Mouse (Mus musculus) forebrain, embryonic 11.5 days (tissue): Measurements from ENCODE around the gene Olfml2b. TPM values are rescaled to one million over a fixed set of nuclear protein-coding genes. Genes with fewer than 3 reads are reported as not detected.

Experiments used
- ATAC-seq: fragments of 200-750 bp; cut with Nextera tagmentation; replicated peaks from 2 replicates; pipeline ENCODE4 v1.8.0; 2017; ENCODE audit warnings: moderate TSS enrichment; ENCODE audit not compliant: low FRiP score
- DNase-seq: peaks from one replicate; pipeline ENCODE4 v3.0.0-alpha.2; 2017; ENCODE audit warnings: low spot score
- H3K27ac ChIP-seq: fragments of 300-500 bp; sonication (generic); 2 replicates; pipeline ENCODE4 v1.5.1; 2014; ENCODE audit warnings: low read depth, low read length
- H3K27me3 ChIP-seq: fragments of 300-500 bp; sonication (generic); 2 replicates; pipeline ENCODE4 v1.6.1; 2014; ENCODE audit warnings: mild to moderate bottlenecking, low read length, mixed read lengths; ENCODE audit not compliant: control insufficient read depth, insufficient read depth
- H3K36me3 ChIP-seq: fragments of 300-500 bp; sonication (generic); 2 replicates; pipeline ENCODE4 v1.6.1; 2014; ENCODE audit warnings: mild to moderate bottlenecking, low read length, moderate library complexity, mixed read lengths; ENCODE audit not compliant: control insufficient read depth, insufficient read depth
- H3K4me1 ChIP-seq: fragments of 300-500 bp; sonication (generic); replicated peaks from 2 replicates; pipeline ENCODE4 v1.6.1; 2014; ENCODE audit warnings: low read length, mixed read lengths; ENCODE audit not compliant: control insufficient read depth, insufficient read depth
- H3K4me2 ChIP-seq: fragments of 300-500 bp; sonication (generic); 2 replicates; pipeline ENCODE4 v1.6.1; 2014; ENCODE audit warnings: low read depth, mild to moderate bottlenecking, low read length, moderate library complexity, mixed read lengths; ENCODE audit not compliant: severe bottlenecking
- H3K4me3 ChIP-seq: fragments of 300-500 bp; sonication (generic); 2 replicates; pipeline ENCODE4 v1.5.1; 2014; ENCODE audit warnings: low read depth, low read length
- H3K9ac ChIP-seq: fragments of 300-500 bp; sonication (generic); 2 replicates; pipeline ENCODE4 v1.6.1; 2014; ENCODE audit warnings: low read length
- H3K9me3 ChIP-seq: fragments of 300-500 bp; sonication (generic); 2 replicates; pipeline ENCODE4 v1.6.1; 2016; ENCODE audit warnings: low read length, mixed read lengths; ENCODE audit not compliant: control insufficient read depth
- WGBS: fragments of 180-500 bp; shearing (Covaris S2); extraction: QIAGEN DNeasy Blood & Tissue Kit; methylation state at CpG from one replicate; pipeline ENCODE4 v1.1.7; 2014; 5-methylcytosine and 5-hydroxymethylcytosine counted together
- polyA plus RNA-seq: library from polyadenylated mRNA; unstranded; fragments of >200 nt; fragmentation: Nextera tagmentation; extraction: Ambion mirVana; gene quantifications from 2 replicates; pipeline ENCODE4 v1.2.1, GENCODE M21; 2014

Gene Olfml2b
- polyA plus RNA-seq, 1 experiment from 2014 or later: 4.4 TPM

DNA sequence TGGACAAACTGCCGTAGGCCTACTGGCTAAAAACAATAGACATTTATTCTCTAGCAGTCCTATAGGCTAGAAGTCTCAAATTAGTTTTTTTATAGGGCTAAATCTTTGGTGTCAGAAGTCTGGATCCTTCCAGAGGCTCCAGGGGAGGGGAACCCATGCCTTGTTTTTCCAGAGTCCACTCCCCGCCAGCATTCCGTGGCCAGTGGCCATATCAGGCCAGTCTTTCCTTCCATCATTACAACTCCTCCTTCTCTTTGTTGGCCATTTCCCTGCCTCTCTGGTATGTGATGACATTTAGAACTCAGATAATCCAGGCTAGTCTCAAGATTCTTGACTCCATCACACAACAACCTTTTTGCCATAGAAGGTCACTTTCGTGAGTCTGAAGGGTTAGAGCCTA is 33.3 kb downstream of the Olfml2b start:
- Histone ChIP-seq H3K27ac (no peak overlapping the region), H3K36me3 (no peaks in the 10 kb centered on the region), H3K27me3 (no peaks in the 10 kb centered on the region), H3K9me3 (no peaks in the 10 kb centered on the region), H3K9ac (no peak overlapping the region), H3K4me1 (no peaks in the 10 kb centered on the region), H3K4me2 (no peak overlapping the region), H3K4me3 (no peak overlapping the region)
- ATAC-seq (no peak), DNase-seq (no peak)
- WGBS: 97% methylated on average over 4 of the region's 4 CpGs

DNA sequence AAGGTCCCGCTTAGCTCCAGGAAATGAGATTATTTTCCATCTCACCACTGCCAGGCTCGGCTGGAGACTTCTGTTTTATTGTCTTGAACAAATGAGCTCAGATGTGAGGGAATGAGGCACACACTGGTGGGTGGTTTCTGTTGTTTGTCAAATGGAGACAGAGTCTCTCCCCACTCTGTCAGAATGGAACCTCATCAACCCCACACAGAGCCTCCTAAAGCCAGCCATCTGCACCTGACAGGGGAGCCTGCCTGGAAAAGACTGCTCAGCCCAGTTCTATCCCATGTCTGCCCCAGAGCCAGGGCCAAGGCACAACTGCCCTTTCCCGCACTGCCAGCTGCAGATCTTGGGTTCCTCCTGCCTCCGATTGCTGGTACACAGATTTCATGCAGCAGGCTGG is 34.5 kb downstream of the Olfml2b start:
- no peak overlapping the region for H3K4me3 ChIP-seq
- no peaks in the 10 kb centered on the region for H3K27me3 ChIP-seq
- no peak overlapping the region for H3K4me2 ChIP-seq
- no peak for ATAC-seq
- H3K9ac ChIP-seq: no peak overlapping the region
- DNase-seq: no peak
- H3K4me1 ChIP-seq: no peaks in the 10 kb centered on the region
- no peak overlapping the region for H3K27ac ChIP-seq
- H3K9me3 ChIP-seq: no peaks in the 10 kb centered on the region
- no peaks in the 10 kb centered on the region for H3K36me3 ChIP-seq
- WGBS: 80% methylated on average over 4 of the region's 4 CpGs

- Histone ChIP-seq H3K4me3 (no peak overlapping the region), H3K9ac (no peak overlapping the region), H3K36me3 (no peaks in the 10 kb centered on the region), H3K27ac (no peak overlapping the region), H3K27me3 (no peaks in the 10 kb centered on the region), H3K9me3 (no peaks in the 10 kb centered on the region), H3K4me2 (no peak overlapping the region), H3K4me1 (no peaks in the 10 kb centered on the region)
- ATAC-seq (no peak), DNase-seq (no peak)
- 81% methylated on average over 2 of the region's 2 CpGs for WGBS
These were observed 35.3 kb downstream of the Olfml2b start for GRCm38 (mm10) chr1:170679624-170680023.

- Histone ChIP-seq H3K9ac (no peak overlapping the region), H3K27ac (no peak overlapping the region), H3K36me3 (no peaks in the 10 kb centered on the region), H3K9me3 (no peaks in the 10 kb centered on the region), H3K27me3 (no peaks in the 10 kb centered on the region), H3K4me1 (no peaks in the 10 kb centered on the region), H3K4me2 (no peak overlapping the region), H3K4me3 (no peak overlapping the region)
- DNase-seq: no peak
- ATAC-seq: no peak
- 82% methylated on average over 6 of the region's 6 CpGs for WGBS
These were observed 39.5 kb downstream of the Olfml2b start for GRCm38 (mm10) chr1:170683863-170684262.

DNA sequence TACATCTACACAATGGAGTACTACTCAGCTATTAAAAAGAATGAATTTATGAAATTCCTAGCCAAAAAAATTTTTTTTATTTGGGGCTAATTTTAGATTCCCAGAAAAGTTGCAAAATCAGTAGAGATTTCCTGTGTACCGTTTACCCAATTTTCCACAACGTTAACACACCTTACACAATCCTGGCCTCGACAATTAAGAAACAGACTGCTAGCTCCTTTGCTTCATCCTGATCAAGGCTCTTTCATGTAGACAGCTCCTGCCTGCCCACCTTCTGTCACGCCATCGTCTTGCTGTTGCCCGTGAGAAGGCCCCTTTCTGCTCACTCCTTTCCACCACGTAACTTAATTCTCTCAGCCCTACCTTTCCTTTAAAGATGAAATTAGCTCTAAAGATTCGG is 45.4 kb downstream of the Olfml2b start:
- Histone ChIP-seq H3K36me3 (no peaks in the 10 kb centered on the region), H3K27me3 (no peaks in the 10 kb centered on the region), H3K4me1 (no peaks in the 10 kb centered on the region), H3K27ac (no peak overlapping the region), H3K9me3 (no peaks in the 10 kb centered on the region), H3K4me3 (no peak overlapping the region), H3K9ac (no peak overlapping the region), H3K4me2 (no peak overlapping the region)
- 94% methylated on average over 8 of the region's 8 CpGs for WGBS
- DNase-seq (no peak), ATAC-seq (no peak)

GRCm38 (mm10) chr1:170691301-170691700 is 47.0 kb downstream of the Olfml2b start:
- no peaks in the 10 kb centered on the region for H3K4me1 ChIP-seq
- H3K27ac ChIP-seq: no peak overlapping the region
- H3K36me3 ChIP-seq: no peaks in the 10 kb centered on the region
- 94% methylated on average over 5 of the region's 5 CpGs for WGBS
- H3K4me3 ChIP-seq: no peak overlapping the region
- DNase-seq (no peak), ATAC-seq (no peak)
- H3K9ac ChIP-seq: no peak overlapping the region
- no peak overlapping the region for H3K4me2 ChIP-seq
- no peaks in the 10 kb centered on the region for H3K27me3 ChIP-seq
- no peaks in the 10 kb centered on the region for H3K9me3 ChIP-seq

- Histone ChIP-seq H3K4me2 (no peak overlapping the region), H3K27ac (no peak overlapping the region), H3K27me3 (no peaks in the 10 kb centered on the region), H3K9ac (no peak overlapping the region), H3K36me3 (no peaks in the 10 kb centered on the region), H3K9me3 (no peaks in the 10 kb centered on the region), H3K4me3 (no peak overlapping the region), H3K4me1 (no peaks in the 10 kb centered on the region)
- no peak for DNase-seq
- ATAC-seq: no peak
- 65% methylated on average over 5 of the region's 5 CpGs for WGBS
These were observed 50.5 kb downstream of the Olfml2b start for GRCm38 (mm10) chr1:170694821-170695291.

GRCm38 (mm10) chr1:170695326-170695725 is 51.0 kb downstream of the Olfml2b start:
- no peaks in the 10 kb centered on the region for H3K9me3 ChIP-seq
- DNase-seq: no peak
- no peaks in the 10 kb centered on the region for H3K27me3 ChIP-seq
- WGBS: 63% methylated on average over 6 of the region's 6 CpGs
- no peaks in the 10 kb centered on the region for H3K4me1 ChIP-seq
- no peak overlapping the region for H3K4me2 ChIP-seq
- no peaks in the 10 kb centered on the region for H3K36me3 ChIP-seq
- ATAC-seq: no peak
- H3K4me3 ChIP-seq: no peak overlapping the region
- H3K9ac ChIP-seq: no peak overlapping the region
- no peak overlapping the region for H3K27ac ChIP-seq

DNA sequence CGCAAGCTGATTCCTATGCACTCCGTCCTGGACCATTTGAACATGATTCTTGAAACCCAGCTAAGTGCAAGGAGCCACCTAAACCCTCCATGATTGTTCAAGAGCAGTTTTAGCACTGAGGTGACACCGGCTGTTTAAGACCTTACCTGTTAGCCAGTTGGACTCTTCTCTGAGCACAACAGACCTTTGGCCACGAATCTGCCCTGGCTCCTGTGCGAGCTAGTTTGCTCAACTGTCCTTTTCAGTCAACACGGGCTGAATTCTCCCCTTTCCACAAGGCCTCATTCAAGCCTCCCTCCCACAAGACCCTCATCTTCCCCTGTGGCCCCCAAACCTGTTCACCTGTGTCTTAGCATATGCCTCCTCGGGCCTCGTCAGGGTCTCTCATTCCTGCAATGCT is 52.7 kb downstream of the Olfml2b start:
- Histone ChIP-seq H3K36me3 (no peaks in the 10 kb centered on the region), H3K9me3 (no peaks in the 10 kb centered on the region), H3K4me2 (no peak overlapping the region), H3K27ac (no peak overlapping the region), H3K27me3 (no peaks in the 10 kb centered on the region), H3K4me3 (no peak overlapping the region), H3K4me1 (no peaks in the 10 kb centered on the region), H3K9ac (no peak overlapping the region)
- ATAC-seq: no peak
- no peak for DNase-seq
- WGBS: 94% methylated on average over 8 of the region's 8 CpGs
